Comparison of ENCODE assay signal across 1 mouse cellular context in genomic region chr10:43824009-43824408, GRCm38 (mm10).
A peak's percentile ranks its signal among the peaks of the same experiment; 100 is the strongest.
TF ChIP-seq lines count a peak whose summit lies in the region.

No protein-coding gene starts in this region.

TF ChIP-seq in CH12.LX, 34 proteins besides CTCF, POLR2A, EP300 and RAD21 (continued from another document):
- TF ChIP-seq NELFE (IDR thresholded peaks at IDR 0.05; ENCODE audit: low read depth, low read length) = 0 out of 2 replicates have a peak, but pooled peaks have one; percentile 44
- peak; percentile 93 for TF ChIP-seq ETS1 (conservative IDR thresholded peaks at IDR 0.05; ENCODE audit: low read depth, low read length)
- peak; percentile 33; the same call in 1 of the 2 replicates for TF ChIP-seq SMC3 (IDR thresholded peaks at IDR 0.05; ENCODE audit: low read depth, low read length)
- TF ChIP-seq RCOR1 (conservative IDR thresholded peaks at IDR 0.05; ENCODE audit: low read depth, low read length) = no peak
